Mouse (Mus musculus): ENCODE results near the gene 1190005I06Rik.

Gene 1190005I06Rik

GRCm38 (mm10) chr8:120667561-120668373, 20.3 kb upstream of the 1190005I06Rik start, which contains the start of the genes Gm27021 and Cox4i1:
Gene Gm27021, minus strand, starts transcription at chr8:120668079.
Gene Cox4i1, plus strand, starts transcription at chr8:120668222.
- DNase-seq (ENCODE audit: low read depth), result peak; percentile 94

GRCm38 (mm10) chr8:120666807-120667470, 19.5 kb upstream of the 1190005I06Rik start:
- peak; percentile 36 for DNase-seq (ENCODE audit: low read depth)

GRCm38 (mm10) chr8:120665726-120666455, 18.5 kb upstream of the 1190005I06Rik start:
- DNase-seq (ENCODE audit: low read depth), result peak; percentile 40

GRCm38 (mm10) chr8:120664566-120664965, 17.1 kb upstream of the 1190005I06Rik start:
- no peak for DNase-seq (ENCODE audit: low read depth)

GRCm38 (mm10) chr8:120657415-120657814, 10.0 kb upstream of the 1190005I06Rik start:
- DNase-seq (ENCODE audit: low read depth), result no peak

GRCm38 (mm10) chr8:120656322-120657052, 9.1 kb upstream of the 1190005I06Rik start:
- DNase-seq (ENCODE audit: low read depth), result no peak

GRCm38 (mm10) chr8:120644663-120645062, 2.8 kb downstream of the 1190005I06Rik start:
- DNase-seq (ENCODE audit: low read depth), result no peak

GRCm38 (mm10) chr8:120642031-120642662, 5.3 kb downstream of the 1190005I06Rik start:
- no peak for DNase-seq (ENCODE audit: low read depth)

GRCm38 (mm10) chr8:120641245-120641644, 6.2 kb downstream of the 1190005I06Rik start:
- DNase-seq (ENCODE audit: low read depth), result no peak

GRCm38 (mm10) chr8:120634329-120634839, 13.0 kb downstream of the 1190005I06Rik start:
- peak; percentile 61 for DNase-seq (ENCODE audit: low read depth)

GRCm38 (mm10) chr8:120633665-120634271, 13.7 kb downstream of the 1190005I06Rik start:
- peak; percentile 13 for DNase-seq (ENCODE audit: low read depth)

GRCm38 (mm10) chr8:120632969-120633664, 14.3 kb downstream of the 1190005I06Rik start:
- DNase-seq (ENCODE audit: low read depth), result no peak

GRCm38 (mm10) chr8:120631441-120632375, 15.7 kb downstream of the 1190005I06Rik start:
- no peak for DNase-seq (ENCODE audit: low read depth)

GRCm38 (mm10) chr8:120630848-120631247, 16.6 kb downstream of the 1190005I06Rik start:
- DNase-seq (ENCODE audit: low read depth), result no peak

- no peak for DNase-seq (ENCODE audit: low read depth)
Measured at GRCm38 (mm10) chr8:120630031-120630430, 17.4 kb downstream of the 1190005I06Rik start.

GRCm38 (mm10) chr8:120627298-120627697, 20.1 kb downstream of the 1190005I06Rik start:
- no peak for DNase-seq (ENCODE audit: low read depth)

GRCm38 (mm10) chr8:120626461-120626860, 21.0 kb downstream of the 1190005I06Rik start:
- DNase-seq (ENCODE audit: low read depth), result no peak

GRCm38 (mm10) chr8:120623608-120624007, 23.8 kb downstream of the 1190005I06Rik start:
- DNase-seq (ENCODE audit: low read depth), result no peak

GRCm38 (mm10) chr8:120622161-120622560, 25.3 kb downstream of the 1190005I06Rik start:
- no peak for DNase-seq (ENCODE audit: low read depth)

All from naive thymus-derived CD4-positive, alpha-beta T cell, adult 2 months (primary cell).